Mouse (Mus musculus) intestine, embryonic 14.5 days (tissue): ENCODE data around the gene Cfap77. TPM values are rescaled to one million over a fixed set of nuclear protein-coding genes. Genes with fewer than 3 reads are reported as not detected.
A peak's percentile ranks its signal among the peaks of the same experiment; 100 is the strongest.

Source experiments
- ATAC-seq: fragments of 200-750 bp; cut with Nextera tagmentation; replicated peaks from 2 replicates; pipeline ENCODE4 v1.8.0; 2017; ENCODE audit warnings: low read depth, moderate number of reproducible peaks, moderate TSS enrichment, moderate library complexity; ENCODE audit not compliant: low FRiP score, low TSS enrichment
- DNase-seq: peaks from one replicate; pipeline ENCODE4 v3.0.0-alpha.2; 2018; ENCODE audit warnings: low spot score
- H3K27ac ChIP-seq: fragments of 300-500 bp; sonication (generic); 2 replicates; pipeline ENCODE4 v1.5.1; 2014; ENCODE audit warnings: low read depth, mild to moderate bottlenecking, control low read depth
- H3K27me3 ChIP-seq: fragments of 300-500 bp; sonication (generic); replicated peaks from 2 replicates; pipeline ENCODE4 v1.6.1; 2014; ENCODE audit warnings: low read length, control low read depth; ENCODE audit not compliant: control insufficient read depth, insufficient read depth
- H3K36me3 ChIP-seq: fragments of 300-500 bp; sonication (generic); 2 replicates; pipeline ENCODE4 v1.6.1; 2014; ENCODE audit warnings: low read length, control low read depth; ENCODE audit not compliant: control insufficient read depth, insufficient read depth
- H3K4me1 ChIP-seq: fragments of 300-500 bp; sonication (generic); replicated peaks from 2 replicates; pipeline ENCODE4 v1.6.1; 2014; ENCODE audit warnings: low read length, control low read depth, mixed read lengths; ENCODE audit not compliant: control insufficient read depth, insufficient read depth
- H3K4me2 ChIP-seq: fragments of 300-500 bp; sonication (generic); 2 replicates; pipeline ENCODE4 v1.6.1; 2014; ENCODE audit warnings: low read length
- H3K4me3 ChIP-seq: fragments of 300-500 bp; sonication (generic); 2 replicates; pipeline ENCODE4 v1.5.1; 2014; ENCODE audit warnings: low read depth, low read length, control low read depth, mixed read lengths
- H3K9ac ChIP-seq: fragments of 300-500 bp; sonication (generic); 2 replicates; pipeline ENCODE4 v1.6.1; 2014; ENCODE audit warnings: mild to moderate bottlenecking, low read length
- H3K9me3 ChIP-seq: fragments of 300-500 bp; sonication (generic); 2 replicates; pipeline ENCODE4 v1.6.1; 2016; ENCODE audit warnings: low read length, control low read depth; ENCODE audit not compliant: control insufficient read depth
- WGBS: fragments of 180-500 bp; shearing (Covaris S2); extraction: QIAGEN DNeasy Blood & Tissue Kit; methylation state at CpG from one replicate; pipeline ENCODE4 v1.1.7; 2014; 5-methylcytosine and 5-hydroxymethylcytosine counted together
- polyA plus RNA-seq: library from polyadenylated mRNA; unstranded; fragments of >200 nt; fragmentation: Nextera tagmentation; extraction: Ambion mirVana; gene quantifications from 2 replicates; pipeline ENCODE4 v1.2.1, GENCODE M21; 2014

Gene Cfap77
- polyA plus RNA-seq, 1 experiment from 2014 or later, result 0.70 TPM

DNA sequence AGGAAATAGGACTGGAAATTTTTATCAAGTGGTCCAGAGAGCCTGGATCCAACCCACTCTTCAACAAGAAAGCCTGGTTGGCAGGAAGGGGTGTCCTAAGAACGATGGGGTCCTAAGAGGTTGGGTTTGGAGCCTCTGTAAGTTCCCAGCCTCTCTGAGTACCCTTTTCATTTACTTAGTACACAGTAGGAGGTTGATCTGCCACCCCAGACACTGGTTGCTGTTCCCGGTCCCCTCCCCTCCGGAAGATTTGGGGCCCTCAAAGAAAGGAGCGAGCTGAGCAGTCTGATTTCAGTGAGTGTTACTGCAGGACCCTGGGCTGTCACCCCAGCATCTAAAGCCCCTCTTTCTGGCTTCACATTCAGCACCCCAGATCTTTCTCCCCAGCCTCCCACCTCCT is 135.9 kb downstream of the Cfap77 start:
- 0% methylated on average over 4 of the region's 4 CpGs for WGBS
- ATAC-seq (no peak), DNase-seq (no peak)
- Histone ChIP-seq H3K9ac (no peak overlapping the region), H3K4me2 (no peak overlapping the region), H3K4me3 (no peak overlapping the region), H3K27ac (no peak overlapping the region), H3K4me1 (no peaks in the 10 kb centered on the region), H3K36me3 (no peaks in the 10 kb centered on the region), H3K9me3 (no peaks in the 10 kb centered on the region), H3K27me3 (peaks cover 85% of the 10 kb centered on the region)

DNA sequence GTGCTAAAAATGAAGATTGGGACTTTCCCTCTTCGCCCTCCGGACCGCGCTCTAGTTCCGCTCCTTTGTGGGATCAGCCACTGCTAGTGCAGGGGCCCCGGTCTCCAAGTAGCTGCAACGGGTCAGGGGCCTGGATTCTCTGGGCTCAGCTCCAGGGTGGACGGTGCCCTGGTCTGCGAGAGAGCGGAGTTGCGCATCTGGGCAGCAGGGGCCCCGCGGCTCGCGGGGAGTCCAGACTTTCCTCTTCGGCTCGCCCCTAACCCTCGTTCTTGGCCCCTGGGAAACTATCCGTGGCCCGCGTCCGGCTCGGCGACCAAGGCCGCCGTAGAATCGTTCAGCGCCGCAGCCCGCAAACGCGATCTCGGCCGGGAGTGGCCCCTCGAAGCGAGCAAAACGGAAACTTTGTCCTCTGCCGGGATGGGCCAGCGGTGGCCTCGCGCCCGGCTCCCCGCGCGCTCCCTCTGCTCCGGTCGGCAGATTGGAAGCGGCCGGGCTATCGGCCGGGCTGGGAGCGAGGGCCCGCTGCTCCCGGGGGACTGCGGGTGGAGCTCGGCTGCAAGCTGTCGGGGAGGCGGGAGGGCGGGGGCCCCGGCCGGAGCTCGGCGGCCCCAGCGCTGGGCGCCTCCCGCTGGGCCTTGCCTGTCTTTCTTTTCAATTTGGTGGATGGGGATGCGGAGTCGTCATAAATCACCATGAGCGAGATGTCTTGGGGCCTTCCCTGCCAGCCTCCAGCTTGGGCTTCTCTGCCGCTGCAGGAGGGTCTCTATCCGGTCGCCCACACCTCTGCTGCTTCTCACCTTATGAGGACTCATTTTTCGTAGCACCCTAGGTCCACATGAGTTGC is 137.1 kb downstream of the Cfap77 start:
- H3K27ac ChIP-seq, result no peak overlapping the region
- H3K36me3 ChIP-seq, result no peaks in the 10 kb centered on the region
- no peak overlapping the region for H3K9ac ChIP-seq
- H3K9me3 ChIP-seq, result no peaks in the 10 kb centered on the region
- no peak for DNase-seq
- no peak for ATAC-seq
- H3K4me3 ChIP-seq, result no peak overlapping the region
- 1% methylated on average over 72 of the region's 73 CpGs for WGBS
- no peaks in the 10 kb centered on the region for H3K4me1 ChIP-seq
- peaks cover 93% of the 10 kb centered on the region for H3K27me3 ChIP-seq
- no peak overlapping the region for H3K4me2 ChIP-seq

DNA sequence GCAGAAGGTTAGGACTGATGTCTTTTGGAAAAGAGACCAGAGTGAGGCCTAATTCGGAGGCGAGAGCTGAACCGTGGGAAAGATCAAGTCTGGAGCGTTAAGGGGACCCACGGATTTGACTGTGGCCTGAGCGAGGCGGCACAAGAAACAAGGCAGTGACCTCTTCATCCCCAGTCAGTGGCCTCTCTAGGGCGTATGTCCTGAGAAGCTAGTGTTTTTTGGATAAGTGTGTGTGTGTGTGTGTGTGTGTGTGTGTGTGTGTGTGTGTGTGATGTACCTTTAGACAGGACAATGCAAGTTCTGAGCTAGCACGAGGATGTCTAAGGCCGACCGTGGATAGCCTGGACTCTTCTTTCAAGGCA is 137.7 kb downstream of the Cfap77 start:
- no peak overlapping the region for H3K4me2 ChIP-seq
- ATAC-seq, result no peak
- H3K27ac ChIP-seq, result no peak overlapping the region
- no peaks in the 10 kb centered on the region for H3K36me3 ChIP-seq
- no peak overlapping the region for H3K4me3 ChIP-seq
- H3K9me3 ChIP-seq, result no peaks in the 10 kb centered on the region
- H3K9ac ChIP-seq, result no peak overlapping the region
- 3% methylated on average over 11 of the region's 11 CpGs for WGBS
- no peaks in the 10 kb centered on the region for H3K4me1 ChIP-seq
- peaks cover 96% of the 10 kb centered on the region for H3K27me3 ChIP-seq
- no peak for DNase-seq

DNA sequence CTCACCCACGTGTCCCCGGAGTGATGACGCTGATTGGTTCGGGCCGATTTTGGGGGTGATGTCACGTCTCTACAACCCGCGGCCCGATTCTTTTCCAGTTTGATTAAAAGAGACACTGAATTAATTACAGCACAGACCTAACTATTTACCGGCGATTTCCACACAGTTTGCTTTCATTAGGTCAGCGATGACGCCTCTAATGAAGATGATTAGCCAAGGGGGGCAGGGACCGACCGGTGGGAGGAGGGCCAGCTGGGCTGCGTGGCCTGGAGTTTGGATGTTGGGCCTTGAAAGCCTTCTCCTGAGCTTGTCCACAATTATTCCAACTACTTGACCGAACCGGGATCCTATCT is 138.4 kb downstream of the Cfap77 start, which contains the start of gene Barhl1:
TSS of gene Barhl1 (minus strand) at position 156 of the 353 bp plus-strand sequence.
- Histone ChIP-seq H3K27ac (no peak within 1 kb of the TSS), H3K27me3 (peaks cover 96% of the 10 kb centered on the region), H3K36me3 (no peaks in the 10 kb centered on the region), H3K4me2 (peak within 1 kb of the TSS; percentile 15), H3K9me3 (no peaks in the 10 kb centered on the region), H3K9ac (no peak within 1 kb of the TSS), H3K4me1 (no peaks in the 10 kb centered on the region), H3K4me3 (peak within 1 kb of the TSS; percentile 8; the same call in 1 of the 2 replicates)
- DNase-seq (peak; percentile 66), ATAC-seq (no peak)
- 2% methylated on average over 18 of the region's 18 CpGs for WGBS

DNA sequence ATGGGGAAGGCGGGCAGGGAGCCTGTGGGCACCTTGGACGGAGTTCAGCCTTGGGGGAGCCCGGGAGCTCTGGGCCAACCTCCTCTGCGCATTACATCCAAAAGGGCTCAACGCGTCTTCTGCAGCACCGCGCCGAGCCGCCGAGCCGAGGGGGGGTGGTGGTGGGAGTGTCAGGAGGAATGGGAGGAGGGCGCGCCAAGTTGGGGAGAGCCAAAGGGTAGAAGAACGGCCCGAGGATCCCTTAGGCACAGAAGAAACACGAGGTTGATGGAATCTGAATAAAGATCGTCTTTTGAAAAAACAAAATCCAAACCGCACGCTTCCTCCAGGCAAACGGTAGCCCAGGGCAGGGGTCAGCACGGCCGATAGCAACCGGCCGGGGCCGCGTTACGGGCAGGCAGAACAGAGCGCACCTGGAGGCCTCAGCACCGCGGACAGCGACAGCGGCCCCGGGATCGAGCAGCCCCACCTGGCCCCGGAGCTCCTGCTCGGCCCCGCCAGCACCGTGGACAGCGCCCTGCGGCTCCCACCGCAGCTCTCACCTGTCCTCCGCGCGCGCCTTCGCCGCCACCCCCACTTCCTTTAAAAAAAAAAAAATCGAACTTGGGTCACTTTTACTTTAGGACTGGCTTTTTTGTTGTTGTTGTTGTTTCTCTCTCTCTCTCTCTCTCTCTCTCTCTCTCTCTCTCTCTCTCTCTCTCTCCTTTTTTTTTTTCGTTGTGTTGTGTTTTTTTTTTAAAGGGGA is 138.9 kb downstream of the Cfap77 start:
- ATAC-seq (peak; percentile 88), DNase-seq (peak; percentile 92)
- Histone ChIP-seq H3K9ac (no peak overlapping the region), H3K36me3 (no peaks in the 10 kb centered on the region), H3K27ac (no peak overlapping the region), H3K4me3 (peak overlapping the region; percentile 8; the same call in 1 of the 2 replicates), H3K27me3 (peaks cover 96% of the 10 kb centered on the region), H3K4me1 (no peaks in the 10 kb centered on the region), H3K9me3 (no peaks in the 10 kb centered on the region), H3K4me2 (peak overlapping the region; percentile 15)
- 2% methylated on average over 47 of the region's 50 CpGs for WGBS

DNA sequence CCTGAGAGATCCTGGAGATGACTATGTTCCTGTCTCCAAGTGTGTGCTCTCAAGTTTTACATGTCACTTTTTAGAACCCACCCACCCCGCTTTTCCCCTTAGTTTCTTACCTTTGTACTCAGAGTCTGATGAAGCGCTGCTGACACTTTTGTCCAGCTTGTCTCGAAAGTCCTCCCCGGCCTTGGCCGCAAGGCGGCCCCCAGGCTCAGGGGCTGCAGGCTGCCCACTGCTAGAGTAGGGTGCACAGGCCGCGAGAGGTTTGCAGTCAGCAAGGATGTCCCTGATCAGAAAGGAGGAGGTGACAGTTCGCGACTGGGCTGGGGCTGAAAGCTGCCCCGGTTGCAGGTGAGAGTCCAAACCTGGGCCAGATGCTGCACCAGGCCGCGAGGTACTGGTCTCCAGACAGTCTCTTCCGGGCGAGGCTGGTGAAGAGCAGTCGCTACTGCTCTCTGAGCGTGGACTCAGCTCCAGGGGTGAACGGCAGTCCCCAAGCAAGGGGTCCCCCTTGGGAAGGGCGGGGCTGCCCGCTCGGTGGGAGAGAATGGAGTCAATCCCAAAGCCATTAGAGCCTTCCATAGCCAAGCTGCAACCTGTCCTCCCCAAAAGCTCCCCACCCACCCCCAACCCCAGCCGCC is 139.6 kb downstream of the Cfap77 start:
- ATAC-seq (no peak), DNase-seq (no peak)
- H3K4me1 ChIP-seq, result no peaks in the 10 kb centered on the region
- H3K36me3 ChIP-seq, result no peaks in the 10 kb centered on the region
- no peaks in the 10 kb centered on the region for H3K9me3 ChIP-seq
- no peak overlapping the region for H3K4me3 ChIP-seq
- H3K27ac ChIP-seq, result no peak overlapping the region
- peaks cover 98% of the 10 kb centered on the region for H3K27me3 ChIP-seq
- WGBS, result 6% methylated on average over 20 of the region's 22 CpGs
- no peak overlapping the region for H3K4me2 ChIP-seq
- no peak overlapping the region for H3K9ac ChIP-seq

DNA sequence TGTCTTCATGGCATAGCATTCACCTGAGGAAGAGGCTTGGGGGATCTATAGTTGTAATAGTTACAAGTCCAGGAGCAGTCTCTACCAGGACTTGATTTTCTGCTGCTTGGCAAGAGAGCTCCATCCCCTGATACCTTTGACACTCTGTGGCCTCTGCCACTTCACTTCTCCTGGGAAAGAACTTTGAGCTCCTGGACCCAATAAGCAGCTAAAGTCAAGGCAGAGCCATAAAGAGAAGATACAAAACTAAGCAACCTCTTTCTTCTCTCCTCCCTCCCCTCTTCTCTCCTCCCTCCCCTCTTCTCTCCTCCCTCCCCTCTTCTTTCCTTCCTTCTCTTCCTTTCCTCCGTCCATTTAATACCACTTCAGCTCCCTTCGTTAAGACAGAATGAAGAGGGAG is 140.7 kb downstream of the Cfap77 start:
- H3K4me3 ChIP-seq, result no peak overlapping the region
- H3K9me3 ChIP-seq, result no peaks in the 10 kb centered on the region
- H3K27me3 ChIP-seq, result peaks cover 100% of the 10 kb centered on the region
- no peaks in the 10 kb centered on the region for H3K36me3 ChIP-seq
- no peaks in the 10 kb centered on the region for H3K4me1 ChIP-seq
- DNase-seq (no peak), ATAC-seq (no peak)
- H3K27ac ChIP-seq, result no peak overlapping the region
- 3% methylated on average over 2 of the region's 2 CpGs for WGBS
- no peak overlapping the region for H3K9ac ChIP-seq
- no peak overlapping the region for H3K4me2 ChIP-seq

DNA sequence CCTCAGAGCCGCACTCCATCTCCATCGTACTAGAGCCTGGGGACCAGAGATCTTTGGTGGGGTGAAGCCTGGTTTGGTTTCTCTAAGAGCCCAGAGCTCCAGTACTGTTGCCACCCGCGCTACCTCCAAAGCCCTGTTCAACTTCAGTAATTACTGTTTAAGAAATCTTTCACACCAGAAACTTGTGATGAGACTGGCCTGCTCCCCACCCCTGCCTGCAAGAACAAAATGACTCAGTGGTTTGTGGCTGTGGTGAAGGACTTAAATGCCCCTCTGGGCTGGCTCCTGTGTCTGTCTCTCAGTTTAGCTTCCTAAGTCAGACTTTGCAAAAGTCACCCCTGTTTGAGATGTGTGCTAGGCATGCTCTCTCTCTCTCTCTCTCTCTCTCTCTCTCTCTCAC is 141.9 kb downstream of the Cfap77 start:
- Histone ChIP-seq H3K4me3 (no peak overlapping the region), H3K27ac (no peak overlapping the region), H3K9ac (no peak overlapping the region), H3K27me3 (peaks cover 100% of the 10 kb centered on the region), H3K36me3 (no peaks in the 10 kb centered on the region), H3K4me2 (no peak overlapping the region), H3K9me3 (no peaks in the 10 kb centered on the region), H3K4me1 (no peaks in the 10 kb centered on the region)
- WGBS, result 2% methylated on average over 4 of the region's 4 CpGs
- peak; percentile 65 for DNase-seq
- ATAC-seq, result no peak
